Mouse (Mus musculus) myocyte (in vitro differentiated cells): ENCODE measurements around the gene Sim1.

ENCODE experiments used
- MAX ChIP-seq: IDR thresholded peaks from one replicate; pipeline ENCODE4 v1.6.1; 2011; ENCODE audit warnings: low read depth, mild to moderate bottlenecking, control low read depth
- POLR2A ChIP-seq: IDR thresholded peaks from one replicate; pipeline ENCODE4 v1.6.1; 2011; ENCODE audit warnings: low read depth, mild to moderate bottlenecking, control low read depth, moderate library complexity; ENCODE audit not compliant: insufficient read length

GRCm38 (mm10) chr10:50890621-50891020 lies 3.9 kb upstream of the Sim1 start:
- TF ChIP-seq MAX (no peak), POLR2A (no peak)
